Mouse (Mus musculus): Measurements from ENCODE around the gene Irgq.
A peak's percentile ranks its signal among the peaks of the same experiment; 100 is the strongest.
"Not testable (repeated sequence)": the region's sequence is repeated elsewhere in the genome, so short reads cannot be mapped to it uniquely, and the experiment has no call there.

The Irgq gene

DNA sequence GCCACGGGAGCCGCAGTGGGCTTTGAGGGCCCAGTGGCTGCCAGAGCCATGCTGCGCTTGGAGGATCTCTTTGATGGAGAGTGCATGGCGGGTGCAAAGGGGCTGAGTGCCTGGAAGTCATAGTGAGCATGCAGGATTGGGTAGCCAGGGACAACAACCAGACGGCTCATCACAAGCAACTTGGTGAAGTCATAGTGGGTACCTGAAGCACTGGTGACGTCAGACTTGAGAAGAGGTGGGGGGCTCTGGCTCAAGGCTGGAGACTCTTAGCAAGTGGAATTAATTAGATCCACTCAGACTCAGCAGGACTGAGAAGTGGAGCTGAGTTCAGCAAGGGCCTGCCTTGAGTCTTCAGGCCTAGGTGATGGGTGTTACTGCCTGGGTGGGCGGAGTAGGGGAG, 18.1 kb upstream of the Irgq start, which contains the start of gene AC161166.1:
AC161166.1 (minus strand) TSS at position 101 of the 400 bp plus-strand sequence.
- DNase-seq (ENCODE audit: low spot score in 2 of 2), result no peak

DNA sequence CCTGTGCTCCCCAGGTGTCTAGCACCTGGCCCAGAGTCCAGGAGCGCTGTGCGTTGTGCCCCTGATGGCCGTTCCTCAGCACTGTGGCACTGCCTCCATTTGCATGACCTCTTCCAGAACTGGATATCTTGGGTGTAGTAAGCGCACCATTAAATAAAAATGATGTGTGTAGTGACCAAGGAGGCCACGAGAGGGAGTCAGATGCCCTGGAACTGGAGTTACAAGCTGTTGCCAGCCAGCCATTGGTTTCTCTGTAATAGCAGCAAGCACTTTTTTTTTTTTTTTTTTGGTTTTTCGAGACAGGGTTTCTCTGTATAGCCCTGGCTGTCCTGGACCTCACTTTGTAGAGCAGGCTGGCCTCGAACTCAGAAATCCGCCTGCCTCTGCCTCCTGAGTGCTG, 14.2 kb upstream of the Irgq start:
- DNase-seq (ENCODE audit: low spot score in 2 of 2), result peak in 1 of 2 experiments; percentile 26

DNA sequence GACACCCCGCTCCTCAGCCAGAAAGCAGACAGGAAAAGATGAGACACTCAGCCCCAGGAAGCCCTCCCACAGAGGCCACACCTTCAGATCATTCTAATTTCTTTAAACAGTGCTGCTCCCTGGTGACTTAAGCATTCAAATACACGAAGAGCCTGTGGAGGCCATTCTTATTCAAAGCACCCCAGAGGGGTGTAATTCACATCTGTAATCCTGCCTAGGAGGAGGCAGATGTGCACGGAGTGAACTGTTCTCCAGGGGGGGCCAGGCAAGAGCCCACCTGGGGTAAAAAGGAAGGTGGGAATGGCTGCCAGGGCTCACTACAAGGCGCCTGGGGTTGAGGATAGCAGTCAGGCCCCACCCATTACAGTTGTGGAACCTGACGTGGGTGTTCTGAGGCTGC, 13.4 kb upstream of the Irgq start:
- no peak for DNase-seq (ENCODE audit: low spot score in 2 of 2)

DNA sequence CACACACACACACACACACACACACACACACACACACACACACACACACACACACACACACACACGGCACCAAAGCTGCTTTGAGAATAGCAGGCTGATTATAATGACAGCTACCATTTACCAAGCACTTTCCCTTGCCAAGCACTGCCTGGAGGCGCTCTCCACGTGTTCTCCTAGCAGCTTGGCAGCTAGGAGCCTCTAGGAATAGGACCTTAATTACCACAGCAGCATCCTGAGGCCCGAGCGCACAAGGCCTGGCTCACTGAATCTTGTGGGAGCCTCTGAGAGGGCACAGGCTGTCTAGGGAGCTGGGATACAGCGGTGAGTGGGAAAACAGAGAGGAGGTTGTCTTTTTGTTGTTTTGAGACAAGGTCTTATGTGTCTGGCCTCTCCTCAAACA, 12.8 kb upstream of the Irgq start:
- DNase-seq (ENCODE audit: low spot score in 2 of 2), result no peak

DNA sequence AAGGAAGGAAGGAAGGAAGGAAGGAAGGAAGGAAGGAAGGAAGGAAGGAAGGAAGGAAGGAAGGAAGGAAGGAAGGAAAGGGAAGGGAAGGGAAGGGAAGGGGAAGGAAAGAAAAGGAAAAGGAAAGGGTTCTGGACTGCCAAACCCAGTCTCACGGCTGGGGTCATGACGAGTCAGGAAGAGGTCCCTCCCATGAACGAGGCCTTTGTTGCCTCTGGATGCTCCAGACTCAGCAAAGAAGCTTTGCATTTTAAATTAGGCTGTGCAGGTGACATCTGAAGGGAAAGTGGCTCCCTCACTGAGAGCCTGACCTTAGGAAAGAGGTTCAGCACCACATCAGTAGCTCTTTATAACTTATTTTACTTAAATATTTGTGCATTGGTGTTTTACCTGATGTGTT, 11.4 kb upstream of the Irgq start:
- no peak for DNase-seq (ENCODE audit: low spot score in 2 of 2)

DNA sequence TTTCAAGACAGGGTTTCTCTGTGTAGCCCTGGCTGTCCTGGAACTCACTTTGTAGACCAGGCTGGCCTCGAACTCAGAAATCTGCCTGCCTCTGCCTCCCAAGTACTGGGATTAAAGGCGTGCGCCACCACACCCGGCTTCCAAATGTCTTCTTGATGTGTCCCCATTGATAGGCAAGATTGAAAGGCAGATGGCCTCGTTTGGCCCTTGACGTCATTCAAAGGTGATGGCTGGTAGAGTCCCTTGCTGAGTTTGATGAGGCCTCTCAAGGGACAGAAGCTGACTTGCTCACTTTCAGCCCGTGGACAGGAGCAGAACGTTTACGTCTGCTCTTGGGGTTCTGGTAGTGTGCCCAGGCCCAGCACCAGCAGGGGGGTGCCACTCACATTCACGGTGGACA, 10.4 kb upstream of the Irgq start:
- not testable (repeated sequence) for DNase-seq (ENCODE audit: low spot score in 2 of 2)

DNA sequence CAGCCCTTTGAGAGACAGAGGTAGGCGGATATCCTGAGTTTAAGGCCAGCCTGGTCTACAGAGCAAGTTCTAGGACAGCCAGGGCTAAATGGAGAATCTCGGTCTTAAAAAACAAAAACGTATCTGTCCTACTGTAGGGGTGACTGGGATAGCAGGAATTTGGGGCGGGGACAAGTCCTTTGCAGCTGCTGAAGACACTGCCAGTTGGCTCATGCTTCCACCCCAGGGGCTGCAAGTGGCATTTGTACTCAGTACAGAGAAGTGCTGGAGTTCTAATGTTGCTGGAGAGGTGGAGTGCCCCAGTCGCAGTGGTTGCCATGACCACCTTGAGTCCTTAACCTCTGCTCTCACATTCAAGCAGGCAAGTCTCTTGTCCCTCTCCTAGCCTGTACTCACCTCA, 7.7 kb upstream of the Irgq start:
- DNase-seq (ENCODE audit: low spot score in 2 of 2), result no peak

DNA sequence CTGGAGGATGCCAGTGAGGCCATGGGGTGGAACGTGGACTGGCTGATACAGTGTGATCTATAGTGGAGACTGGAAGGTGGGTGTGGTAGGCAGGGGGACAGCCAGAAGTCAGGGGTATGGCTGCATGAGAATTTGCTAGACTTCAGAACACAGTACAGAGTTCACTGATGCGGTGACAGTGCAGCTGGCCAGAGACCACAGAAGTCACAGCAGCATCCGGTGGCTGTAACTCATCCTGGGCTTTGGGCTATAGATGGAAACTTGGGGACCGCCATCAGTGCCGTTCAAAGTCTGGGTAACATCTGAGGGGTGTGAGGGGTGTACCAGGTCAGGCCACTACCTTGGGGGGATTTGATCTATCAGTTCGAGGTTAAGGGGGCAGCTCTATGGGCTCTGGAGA, 6.8 kb upstream of the Irgq start:
- DNase-seq (ENCODE audit: low spot score in 2 of 2), result no peak

DNA sequence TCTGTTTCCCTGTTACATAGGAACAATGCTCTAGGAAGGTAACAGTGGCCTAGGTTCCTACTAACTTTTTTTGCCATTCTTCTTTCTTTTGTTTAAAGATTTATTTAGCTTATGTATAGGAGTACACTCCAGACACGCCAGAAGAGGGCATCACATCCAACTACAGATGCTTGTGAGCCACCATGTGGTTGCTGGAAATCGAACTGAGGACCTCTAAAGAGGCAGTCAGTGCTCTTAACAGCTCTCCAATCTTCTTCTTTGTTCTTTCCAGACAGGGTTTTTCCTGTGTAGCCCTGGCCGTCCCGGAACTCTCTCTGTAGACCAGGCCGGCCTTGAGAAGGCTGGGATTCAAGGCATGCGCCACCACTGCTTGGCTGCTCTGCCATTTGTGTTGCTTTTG, 5.5 kb upstream of the Irgq start:
- no peak for DNase-seq (ENCODE audit: low spot score in 2 of 2)

DNA sequence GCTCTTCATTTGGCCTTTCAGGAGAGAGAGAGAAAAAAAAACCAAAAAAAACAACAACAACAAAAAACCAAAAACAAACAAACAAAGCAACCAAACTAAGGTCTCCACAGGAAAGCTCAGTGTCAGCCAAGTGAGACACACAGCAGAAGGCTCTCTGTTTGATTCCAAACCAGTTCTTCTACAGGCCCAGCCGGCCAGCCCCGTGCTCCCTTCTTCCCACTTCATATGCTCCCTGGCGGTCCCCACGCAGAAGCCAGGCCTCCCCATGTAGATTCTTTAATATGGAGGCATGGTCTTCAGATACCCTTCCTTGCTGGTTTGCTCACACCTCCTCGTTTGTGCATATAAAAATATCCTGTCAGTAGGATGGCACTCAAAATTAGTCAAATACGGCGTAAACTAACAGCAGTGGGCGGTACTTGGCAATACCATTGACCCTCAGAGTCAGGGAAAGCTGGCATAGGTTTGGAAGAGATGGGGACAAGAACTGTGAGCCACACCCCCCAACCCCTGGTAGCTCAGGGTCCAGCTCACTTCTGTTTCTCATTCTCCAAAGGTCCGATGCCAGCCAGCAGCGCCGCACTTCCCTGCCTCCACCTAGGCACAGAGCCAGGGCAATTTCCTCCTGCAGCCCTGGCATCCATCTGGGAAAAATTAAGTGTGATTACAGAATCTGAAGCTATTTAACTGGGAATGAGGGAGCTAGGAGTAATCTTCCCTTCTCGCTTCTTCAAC, 4.6 kb upstream of the Irgq start:
- no peak for DNase-seq (ENCODE audit: low spot score in 2 of 2)

DNA sequence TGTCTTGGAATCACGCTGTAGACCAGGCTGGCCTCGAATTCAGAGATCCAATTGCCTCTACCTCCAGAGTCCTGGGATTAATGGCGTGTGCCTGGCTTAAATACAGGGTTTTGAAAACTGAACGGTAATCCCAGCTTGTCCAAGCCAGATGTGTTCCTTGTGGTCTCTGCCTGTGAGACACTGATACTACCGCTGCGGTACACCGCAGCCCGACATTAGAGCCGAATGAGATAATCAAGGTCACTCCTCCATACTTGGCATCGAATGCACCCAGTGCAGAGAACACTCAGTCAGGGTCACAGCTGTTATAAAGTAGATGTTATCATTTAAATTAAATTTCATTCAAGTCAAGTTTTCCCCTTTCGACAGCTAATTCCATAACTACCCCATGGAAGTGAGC, 1.6 kb upstream of the Irgq start:
- no peak for DNase-seq (ENCODE audit: low spot score in 2 of 2)

DNA sequence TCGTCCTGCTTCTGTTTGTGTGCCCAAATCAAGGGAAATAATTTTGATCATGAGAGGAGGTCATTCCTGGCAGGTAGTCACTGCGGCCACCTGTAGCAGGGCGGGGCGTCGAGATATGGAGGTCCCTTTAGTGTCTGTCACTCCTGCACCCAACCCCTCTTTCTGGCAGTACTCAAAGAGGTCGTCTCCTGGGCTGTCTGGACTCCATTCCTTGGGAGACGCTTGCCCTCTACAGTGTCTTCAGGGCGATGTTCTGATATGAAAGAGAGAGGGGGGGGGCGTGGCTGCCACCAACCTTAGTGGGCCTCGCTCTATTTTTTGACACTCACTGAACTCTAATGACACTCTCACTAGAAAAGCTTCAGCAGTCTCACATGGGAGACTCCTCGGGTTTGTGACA, 909 bp upstream of the Irgq start:
- no peak for DNase-seq (ENCODE audit: low spot score in 2 of 2)

DNA sequence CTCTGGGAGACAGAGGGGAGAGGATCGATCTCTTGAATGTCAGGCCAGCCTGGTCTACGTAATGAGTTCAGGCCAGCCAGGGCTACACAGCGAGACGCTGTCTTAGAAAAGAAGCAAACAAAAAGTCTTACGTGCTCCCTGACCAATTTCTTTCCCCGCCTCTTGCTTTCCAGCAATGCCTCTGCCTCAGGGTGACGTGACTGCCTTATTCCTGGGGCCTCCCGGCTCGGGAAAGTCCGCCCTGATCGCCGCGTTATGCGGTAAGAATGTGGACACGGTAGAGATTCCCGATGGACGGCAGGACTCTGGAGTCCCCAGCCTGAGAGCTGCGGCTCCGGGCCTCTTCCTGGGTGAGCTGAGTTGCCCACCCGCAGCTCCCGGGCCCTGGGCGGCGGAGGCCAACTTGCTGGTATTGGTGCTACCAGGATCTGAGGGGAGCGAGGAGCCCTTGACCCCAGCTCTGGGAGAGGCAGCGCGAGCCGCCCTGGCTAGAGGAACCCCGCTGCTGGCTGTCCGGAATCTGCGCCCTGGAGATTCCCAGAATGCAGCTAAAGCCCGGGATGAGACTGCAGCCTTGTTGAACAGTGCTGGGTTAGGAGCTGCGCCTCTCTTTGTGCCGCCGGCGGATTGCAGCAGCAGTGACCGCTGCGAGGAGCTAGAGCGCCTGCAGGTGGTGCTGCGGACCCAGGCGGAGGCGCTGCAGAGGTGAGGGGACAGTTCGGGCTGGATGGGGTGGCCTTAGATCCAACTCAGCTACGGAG, 902 bp downstream of the Irgq start:
- peak; percentile 51 to 74 for DNase-seq (ENCODE audit: low spot score in 2 of 2)

DNA sequence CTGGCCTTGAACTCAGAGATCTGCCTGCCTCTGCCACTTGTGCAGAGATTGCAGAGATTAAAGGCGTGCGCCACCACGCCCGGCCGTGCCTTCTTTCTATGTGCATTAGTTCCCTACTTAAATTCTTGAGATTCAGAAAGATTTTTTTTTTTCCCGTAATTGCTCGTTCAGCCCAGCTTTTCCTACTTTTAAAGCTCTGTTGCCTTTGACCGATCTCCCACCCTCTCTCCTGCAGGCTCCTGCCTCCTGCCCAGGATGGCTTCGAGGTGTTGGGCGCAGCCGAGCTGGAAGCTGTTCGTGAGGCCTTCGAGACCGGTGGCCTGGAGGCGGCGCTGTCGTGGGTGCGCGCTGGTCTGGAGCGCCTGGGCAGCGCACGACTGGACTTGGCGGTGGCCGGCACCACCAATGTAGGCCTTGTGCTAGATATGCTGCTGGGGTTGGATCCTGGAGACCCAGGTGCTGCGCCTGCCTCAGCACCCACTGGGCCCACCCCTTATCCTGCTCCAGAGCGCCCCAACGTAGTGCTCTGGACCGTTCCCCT, 2.6 kb downstream of the Irgq start:
- no peak for DNase-seq (ENCODE audit: low spot score in 2 of 2)

DNA sequence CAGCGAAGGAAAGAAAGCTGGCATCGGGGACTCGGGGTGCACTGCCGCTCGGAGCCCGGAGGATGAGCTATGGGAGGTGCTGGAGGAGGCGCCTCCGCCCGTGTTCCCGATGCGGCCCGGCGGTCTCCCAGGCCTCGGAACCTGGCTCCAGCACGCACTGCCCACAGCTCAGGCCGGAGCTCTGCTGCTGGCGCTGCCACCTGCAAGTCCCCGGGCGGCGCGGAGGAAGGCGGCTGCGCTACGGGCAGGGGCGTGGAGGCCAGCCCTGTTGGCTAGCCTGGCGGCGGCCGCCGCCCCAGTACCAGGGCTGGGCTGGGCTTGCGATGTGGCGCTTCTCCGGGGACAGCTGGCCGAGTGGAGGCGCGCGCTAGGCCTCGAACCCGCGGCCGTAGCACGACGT, 3.3 kb downstream of the Irgq start:
- no peak for DNase-seq (ENCODE audit: low spot score in 2 of 2)

DNA sequence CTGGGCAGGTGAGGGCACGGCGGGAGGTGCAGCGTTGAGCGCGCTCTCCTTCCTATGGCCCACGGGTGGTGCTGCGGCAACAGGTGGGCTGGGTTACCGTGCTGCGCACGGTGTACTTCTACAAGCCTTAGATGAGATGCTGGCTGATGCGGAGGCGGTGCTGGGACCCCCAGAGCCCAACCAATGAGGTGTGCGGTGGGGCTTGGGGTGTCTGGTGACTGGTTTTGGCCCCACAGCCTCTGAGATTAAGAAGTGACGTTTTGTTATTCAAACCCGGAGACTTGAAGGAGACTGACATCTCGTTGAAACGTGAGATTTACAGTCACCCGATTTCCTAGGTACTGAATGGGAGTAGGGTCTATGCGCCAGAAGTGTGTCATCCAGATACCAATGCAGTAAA, 3.8 kb downstream of the Irgq start:
- no peak for DNase-seq (ENCODE audit: low spot score in 2 of 2)

DNA sequence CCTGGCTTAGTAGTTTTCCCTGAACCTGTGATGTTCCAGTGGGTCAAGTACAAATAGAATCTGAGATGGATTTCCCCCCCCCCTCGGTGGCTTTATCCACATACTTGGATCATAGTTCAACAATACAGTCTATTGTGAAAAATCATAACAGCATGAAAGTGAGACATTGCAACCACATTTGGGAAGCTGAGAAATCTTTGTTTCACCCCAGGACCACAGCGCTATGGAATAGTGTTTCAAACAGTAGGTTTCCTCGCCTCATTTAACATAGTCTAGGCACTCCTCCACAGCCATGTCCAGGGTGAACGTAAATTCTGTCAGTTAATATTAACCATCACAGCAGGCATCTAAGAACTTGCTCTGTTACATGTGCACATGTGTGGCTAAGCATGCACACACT, 6.6 kb downstream of the Irgq start:
- DNase-seq (ENCODE audit: low spot score in 2 of 2), result no peak

DNA sequence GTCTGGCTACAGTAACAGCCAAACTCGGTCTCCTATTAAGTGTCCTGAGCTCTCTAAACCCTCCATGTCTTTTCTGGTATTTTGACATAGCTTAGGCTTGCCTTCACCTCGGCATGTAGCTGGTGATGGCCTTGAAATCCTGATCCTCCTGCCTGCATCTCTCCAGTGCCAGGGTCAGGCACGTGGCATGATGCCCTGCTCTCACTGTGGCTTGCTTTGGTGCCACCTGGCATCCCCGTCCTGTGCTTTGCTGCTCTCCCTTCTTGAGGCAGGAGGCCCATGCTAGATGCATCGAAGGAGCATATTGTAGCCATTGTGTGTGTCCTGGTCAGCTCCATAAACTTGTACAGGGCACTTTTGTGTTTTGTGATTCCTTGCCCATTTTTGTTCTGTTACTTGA, 7.1 kb downstream of the Irgq start:
- DNase-seq (ENCODE audit: low spot score in 2 of 2), result no peak

DNA sequence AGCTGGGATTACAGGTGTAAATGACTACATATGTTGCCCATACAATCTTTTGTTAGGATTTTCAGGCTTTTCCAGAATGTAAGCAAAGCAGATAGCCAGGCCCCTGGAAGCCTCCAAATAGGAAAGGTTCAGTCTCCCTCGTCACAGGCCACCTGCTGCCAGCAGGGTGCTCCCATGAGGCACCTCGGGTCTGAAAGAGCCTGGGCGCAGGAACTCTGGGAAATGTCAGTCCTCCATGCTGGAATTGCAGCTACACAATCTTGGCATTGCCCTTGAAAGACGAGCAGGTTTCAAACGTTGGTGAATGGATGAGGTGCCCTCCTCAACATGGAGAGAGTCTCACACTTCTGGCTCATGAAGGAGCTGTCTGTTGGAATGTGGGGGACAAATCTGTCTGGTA, 7.7 kb downstream of the Irgq start:
- DNase-seq (ENCODE audit: low spot score in 2 of 2), result no peak

DNA sequence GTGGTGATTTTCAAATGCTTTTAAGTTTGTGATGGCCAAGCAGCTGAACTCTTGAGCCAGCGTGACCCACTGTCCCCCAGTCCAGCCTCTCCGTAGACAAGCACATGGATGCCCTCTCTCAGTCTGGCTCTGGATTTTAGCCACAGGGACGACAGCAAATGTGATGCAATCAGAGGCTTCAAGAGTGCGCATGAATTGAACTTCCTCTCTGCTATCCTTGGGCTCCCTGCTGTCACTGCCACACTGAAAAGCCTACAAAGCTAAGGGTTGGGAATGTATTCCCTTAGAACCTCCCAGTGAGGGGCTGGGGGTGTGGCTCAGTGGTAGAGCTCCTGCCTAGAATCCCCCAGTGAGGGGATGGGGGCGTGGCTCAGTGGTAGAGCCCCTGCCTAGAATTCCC, 8.2 kb downstream of the Irgq start:
- DNase-seq (ENCODE audit: low spot score in 2 of 2), result no peak

DNA sequence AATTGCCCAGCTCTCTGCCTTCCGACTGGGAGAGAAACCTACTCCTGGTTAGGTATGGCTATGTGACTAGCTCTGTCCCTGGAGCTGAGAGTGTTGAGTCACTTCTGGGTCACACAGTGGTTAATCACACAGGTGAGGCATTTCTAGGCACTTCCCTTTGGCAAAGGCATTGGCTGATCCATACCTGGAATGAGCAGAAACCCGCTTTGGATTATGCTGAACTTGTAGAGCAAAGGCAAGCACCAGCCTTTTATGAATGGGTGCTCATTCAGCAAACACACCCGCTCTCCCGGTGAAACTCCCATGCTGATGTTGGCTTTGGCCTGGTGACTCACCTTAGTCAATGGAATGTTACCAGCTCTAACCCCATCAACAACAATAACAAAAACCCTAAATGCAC, 9.2 kb downstream of the Irgq start:
- DNase-seq (ENCODE audit: low spot score in 2 of 2), result no peak

DNA sequence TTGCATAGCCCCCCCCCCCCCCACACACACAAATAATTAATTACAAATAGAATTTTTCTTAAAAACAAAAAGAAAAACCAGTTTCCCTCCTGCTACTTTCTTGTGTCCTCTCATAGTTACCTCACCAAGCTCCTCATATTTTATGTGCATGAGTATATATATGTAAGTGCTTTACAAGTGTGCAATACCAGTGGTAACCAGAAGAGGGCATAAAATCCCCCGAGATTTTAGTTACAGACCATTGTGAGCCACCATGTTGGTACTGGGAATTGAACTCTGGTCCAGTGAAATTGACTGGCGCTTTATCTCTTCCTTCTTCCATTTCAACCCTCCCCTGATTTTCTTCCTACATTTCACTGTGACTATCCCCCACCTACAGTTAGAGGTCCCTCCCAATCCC, 14.0 kb downstream of the Irgq start:
- no peak for DNase-seq (ENCODE audit: low spot score in 2 of 2)

DNA sequence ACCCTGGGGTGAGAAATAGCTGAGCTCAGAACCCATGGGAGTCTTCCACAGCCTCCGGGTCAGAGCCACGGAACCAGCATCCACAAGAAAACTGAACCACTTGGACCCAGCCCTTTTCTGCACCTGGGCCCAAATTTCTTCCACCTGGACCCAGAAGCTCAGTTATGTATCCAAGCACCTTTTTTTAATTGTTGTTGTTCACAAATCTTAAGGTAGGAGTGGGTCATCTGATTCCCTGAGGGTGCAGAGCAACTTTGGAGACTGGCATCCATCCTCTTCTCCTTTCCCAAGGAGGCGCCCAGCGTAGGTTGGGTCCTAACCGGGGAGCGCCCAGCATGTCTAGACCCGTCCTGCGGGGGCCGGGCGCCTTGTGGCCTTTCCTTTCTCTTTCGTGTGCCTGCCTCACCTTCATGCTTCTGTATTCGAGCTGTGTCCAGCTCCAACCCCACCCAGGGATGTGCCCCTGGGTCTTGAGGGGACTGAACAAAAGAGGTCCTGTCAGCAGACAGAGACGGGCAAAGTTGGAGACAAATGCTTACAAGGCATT, 15.7 kb downstream of the Irgq start, which contains the start of the genes Pinlyp and Xrcc1:
Pinlyp (minus strand) TSS at position 51 of the 547 bp plus-strand sequence.
Xrcc1 (plus strand) TSS at position 222 of the 547 bp plus-strand sequence.
- DNase-seq (ENCODE audit: low spot score in 2 of 2), result no peak
